Comparison of ENCODE assay signal across 22 mouse cellular contexts in genomic region chr13:93080859-93081258, GRCm38 (mm10).
"Had no signal": no experiment of that assay in that cellular context is flagged by ENCODE, and none has a peak within 500 bp of the region (broad histone marks: within the 10 kb centered on the region; RNA-seq: fewer than 3 reads in every experiment).

No protein-coding gene starts in this region.

- H3K27ac ChIP-seq: liver, embryonic 15.5 days; lung, embryonic 15.5 days; macrophage; neural tube, embryonic 13.5 days; neural tube, embryonic 15.5 days; stomach, embryonic 15.5 days; stomach, postnatal 0 days had no signal

- H3K9ac ChIP-seq: liver, embryonic 15.5 days; liver, postnatal 0 days; lung, embryonic 15.5 days; neural tube, embryonic 13.5 days; neural tube, embryonic 15.5 days; stomach, embryonic 15.5 days had no signal

- H3K36me3 ChIP-seq: liver, embryonic 15.5 days; lung, embryonic 15.5 days; neural tube, embryonic 13.5 days; neural tube, embryonic 15.5 days; stomach, embryonic 15.5 days had no signal

- H3K4me1 ChIP-seq: liver, embryonic 15.5 days; lung, embryonic 15.5 days; megakaryocyte, embryonic 14.5 days; neural tube, embryonic 13.5 days; neural tube, embryonic 15.5 days; stomach, embryonic 15.5 days had no signal

- H3K4me2 ChIP-seq: liver, embryonic 15.5 days; lung, embryonic 15.5 days; midbrain, embryonic 11.5 days; neural tube, embryonic 13.5 days; neural tube, embryonic 15.5 days; stomach, embryonic 15.5 days had no signal

- H3K4me3 ChIP-seq: liver, embryonic 15.5 days; lung, embryonic 15.5 days; megakaryocyte, embryonic 14.5 days; neural tube, embryonic 13.5 days; neural tube, embryonic 15.5 days; stomach, embryonic 15.5 days had no signal

- H3K9me3 ChIP-seq: liver, embryonic 15.5 days; lung, embryonic 15.5 days; stomach, embryonic 15.5 days had no signal

- DNase-seq: liver, postnatal 0 days; lung, adult 2 months; lung, postnatal 14 days; lung, postnatal 36 days; midbrain, embryonic 14.5 days; retina, postnatal 1 day; right cerebral cortex, adult 18-20 months; right cerebral cortex, postnatal 25 days; thymus, adult 2 months; thymus, postnatal 25 days; thymus, postnatal 4 days had no signal

- H3K27me3 ChIP-seq: liver, embryonic 15.5 days; lung, embryonic 15.5 days; megakaryocyte, embryonic 14.5 days; neural tube, embryonic 13.5 days; neural tube, embryonic 15.5 days; stomach, embryonic 15.5 days had no signal

- ATAC-seq: liver, postnatal 0 days; lung, postnatal 0 days; midbrain, embryonic 16.5 days had no signal
